Mouse (Mus musculus): ENCODE measurements around the gene Ankrd13b. TPM values are rescaled to one million over a fixed set of nuclear protein-coding genes. Genes with fewer than 3 reads are reported as not detected.

The Ankrd13b gene
- total and polyA plus RNA-seq, 3 experiments = 22.6 to 54.0 TPM; not detected in 1

- TF ChIP-seq ETS1 (IDR thresholded peaks at IDR 0.05; ENCODE audit: low read depth, low read length) (0 out of 2 replicates have a peak, but pooled peaks have one; percentile 23), TCF12 (IDR thresholded peaks at IDR 0.05; ENCODE audit: low read depth, low read length) (peak; percentile 35; the same call in 1 of the 2 replicates), E2F4 (IDR thresholded peaks at IDR 0.05; ENCODE audit: borderline replicate concordance, low read depth, low read length) (no peak), MAX (IDR thresholded peaks at IDR 0.05; ENCODE audit: low read length) (peak; percentile 99), ELF1 (IDR thresholded peaks at IDR 0.05; ENCODE audit: low read depth, low read length) (peak; percentile 51; the same call in 1 of the 2 replicates)
Measured at GRCm38 (mm10) chr11:77508068-77509021, 18.9 kb upstream of the Ankrd13b start (continued).

GRCm38 (mm10) chr11:77507426-77507825 is 17.9 kb upstream of the Ankrd13b start:
- Histone ChIP-seq H3K27ac (ENCODE audit: control insufficient read depth, low read depth, low read length) (no peak overlapping the region), H3K9me3 (replicated peaks; ENCODE audit: insufficient read depth, low read length) (no peaks in the 10 kb centered on the region), H3K4me3 (ENCODE audit: control insufficient read depth in 1 of 2, insufficient read depth in 1 of 2, low read depth in 2 of 2, low read length in 2 of 2) (no peak overlapping the region), H3K4me1 (ENCODE audit: control insufficient read depth in 1 of 2, insufficient read depth in 2 of 2, low read length in 2 of 2) (peaks cover 1 to 7% of the 10 kb centered on the region in 2 experiments; a peak in 3 of 4 replicates), H3K36me3 (ENCODE audit: control insufficient read depth in 1 of 2, insufficient read depth in 2 of 2, low read length in 2 of 2) (peaks cover 0 to 3% of the 10 kb centered on the region in 2 experiments; a peak in 3 of 4 replicates), H3K79me2 (ENCODE audit: control insufficient read depth, insufficient read depth, low read length, poor library complexity) (no peaks in the 10 kb centered on the region), H3K27me3 (ENCODE audit: control insufficient read depth in 1 of 2, insufficient read depth in 2 of 2, low read length in 2 of 2) (no peaks in the 10 kb centered on the region), H3K9ac (ENCODE audit: control insufficient read depth, low read depth, low read length, poor library complexity, severe bottlenecking) (no peak overlapping the region)
- no peak for TF ChIP-seq EP300 (IDR thresholded peaks at IDR 0.05; ENCODE audit: low read depth in 1 of 2, low read length in 2 of 2)
- no peak for TF ChIP-seq POLR2AphosphoS2 (IDR thresholded peaks at IDR 0.05; ENCODE audit: low read length)
- no peak for TF ChIP-seq HCFC1 (IDR thresholded peaks at IDR 0.05; ENCODE audit: low read depth, low read length)
- no peak for TF ChIP-seq SIN3A (IDR thresholded peaks at IDR 0.05; ENCODE audit: low read length)
- TF ChIP-seq ELF1 (IDR thresholded peaks at IDR 0.05; ENCODE audit: low read depth, low read length) = no peak
- no peak for TF ChIP-seq POLR2A (IDR thresholded peaks at IDR 0.05; ENCODE audit: control insufficient read depth in 1 of 2, insufficient read depth in 1 of 2, low read depth in 1 of 2, low read length in 2 of 2, poor library complexity in 1 of 2)
- TF ChIP-seq GABPA (IDR thresholded peaks at IDR 0.05; ENCODE audit: low read depth, low read length) = no peak
- no peak for TF ChIP-seq NELFE (IDR thresholded peaks at IDR 0.05; ENCODE audit: low read depth, low read length)
- TF ChIP-seq MAX (IDR thresholded peaks at IDR 0.05; ENCODE audit: low read length) = no peak
- no peak for TF ChIP-seq MXI1 (IDR thresholded peaks at IDR 0.05; ENCODE audit: low read depth, low read length)
- TF ChIP-seq E2F4 (IDR thresholded peaks at IDR 0.05; ENCODE audit: borderline replicate concordance, low read depth, low read length) = no peak
- no peak for TF ChIP-seq RAD21 (IDR thresholded peaks at IDR 0.05; ENCODE audit: low read depth, low read length)
- TF ChIP-seq NRF1 (IDR thresholded peaks at IDR 0.05; ENCODE audit: insufficient read depth, low read depth, low read length, poor library complexity, severe bottlenecking) = no peak
- no peak for DNase-seq (ENCODE audit: low read depth, low spot score)

GRCm38 (mm10) chr11:77506941-77507340 is 17.5 kb upstream of the Ankrd13b start:
- no peaks in the 10 kb centered on the region for H3K9me3 ChIP-seq (replicated peaks; ENCODE audit: insufficient read depth, low read length)
- H3K79me2 ChIP-seq (ENCODE audit: control insufficient read depth, insufficient read depth, low read length, poor library complexity) = no peaks in the 10 kb centered on the region
- H3K4me3 ChIP-seq (ENCODE audit: control insufficient read depth in 1 of 2, insufficient read depth in 1 of 2, low read depth in 2 of 2, low read length in 2 of 2) = no peak overlapping the region
- TF ChIP-seq MXI1 (IDR thresholded peaks at IDR 0.05; ENCODE audit: low read depth, low read length) (no peak), ZC3H11A (IDR thresholded peaks at IDR 0.05; ENCODE audit: low read depth, low read length) (no peak), ELF1 (IDR thresholded peaks at IDR 0.05; ENCODE audit: low read depth, low read length) (no peak), POLR2AphosphoS2 (IDR thresholded peaks at IDR 0.05; ENCODE audit: low read length) (no peak)
- no peak for DNase-seq (ENCODE audit: low read depth, low spot score)
- no peak overlapping the region for H3K27ac ChIP-seq (ENCODE audit: control insufficient read depth, low read depth, low read length)
- H3K27me3 ChIP-seq (ENCODE audit: control insufficient read depth in 1 of 2, insufficient read depth in 2 of 2, low read length in 2 of 2) = no peaks in the 10 kb centered on the region
- peaks cover 0 to 1% of the 10 kb centered on the region in 2 experiments; a peak in 1 of 4 replicates for H3K36me3 ChIP-seq (ENCODE audit: control insufficient read depth in 1 of 2, insufficient read depth in 2 of 2, low read length in 2 of 2)
- H3K4me1 ChIP-seq (ENCODE audit: control insufficient read depth in 1 of 2, insufficient read depth in 2 of 2, low read length in 2 of 2) = peaks cover 0 to 4% of the 10 kb centered on the region in 2 experiments; a peak in 1 of 4 replicates
- no peak overlapping the region for H3K9ac ChIP-seq (ENCODE audit: control insufficient read depth, low read depth, low read length, poor library complexity, severe bottlenecking)
